Mouse (Mus musculus): ENCODE results near the gene Lrp5.

Gene Lrp5

DNA sequence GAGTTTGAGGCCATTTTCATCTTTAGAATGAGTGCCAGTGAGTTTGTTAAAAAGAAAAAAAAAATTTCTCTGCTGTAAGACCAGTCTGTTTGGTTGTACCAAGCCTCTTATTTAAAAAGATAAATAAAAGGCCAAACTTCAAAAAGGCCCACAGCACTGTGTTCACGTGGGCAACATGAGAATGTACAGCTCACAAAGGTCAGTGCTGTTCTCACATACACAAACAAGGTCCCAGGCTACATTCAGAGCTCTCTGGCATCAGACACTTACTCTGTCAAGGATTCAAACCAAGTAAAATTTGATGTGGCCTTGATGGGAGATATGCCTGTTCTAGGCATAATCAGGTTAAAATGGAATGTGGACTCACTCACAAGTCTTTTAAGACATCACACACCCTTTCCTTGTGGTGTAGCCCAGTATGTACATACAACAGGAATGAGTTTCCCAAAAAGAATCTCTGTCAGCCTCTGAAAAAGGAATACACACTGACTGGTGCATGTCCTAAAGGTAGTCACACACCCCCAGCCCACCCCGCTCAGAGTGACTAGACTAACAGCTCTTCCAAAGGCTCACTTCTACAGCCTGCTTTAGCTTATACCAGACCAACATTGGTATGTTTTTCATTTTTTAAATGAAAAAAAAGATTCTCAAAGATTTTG is 130.1 kb downstream of the Lrp5 start:
- DNase-seq (ENCODE audit: low spot score) = no peak

DNA sequence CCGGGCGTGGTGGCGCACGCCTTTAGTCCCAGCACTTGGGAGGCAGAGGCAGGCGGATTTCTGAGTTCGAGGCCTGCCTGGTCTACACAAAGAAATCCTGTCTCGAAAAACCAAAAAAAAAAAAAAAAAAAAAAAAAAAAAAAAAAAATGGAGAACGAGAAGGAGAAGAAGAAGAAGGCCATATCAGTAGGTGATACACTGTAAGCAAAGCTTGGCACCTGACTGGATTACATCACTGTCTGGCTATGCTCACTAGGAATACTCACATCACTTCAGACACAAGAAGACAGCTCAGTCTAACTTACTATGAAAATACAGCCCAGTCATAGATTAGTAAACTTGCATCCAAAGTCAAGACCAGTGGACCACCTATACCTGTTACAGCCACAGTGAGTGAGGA is 131.6 kb downstream of the Lrp5 start:
- DNase-seq (ENCODE audit: low spot score) = no peak

DNA sequence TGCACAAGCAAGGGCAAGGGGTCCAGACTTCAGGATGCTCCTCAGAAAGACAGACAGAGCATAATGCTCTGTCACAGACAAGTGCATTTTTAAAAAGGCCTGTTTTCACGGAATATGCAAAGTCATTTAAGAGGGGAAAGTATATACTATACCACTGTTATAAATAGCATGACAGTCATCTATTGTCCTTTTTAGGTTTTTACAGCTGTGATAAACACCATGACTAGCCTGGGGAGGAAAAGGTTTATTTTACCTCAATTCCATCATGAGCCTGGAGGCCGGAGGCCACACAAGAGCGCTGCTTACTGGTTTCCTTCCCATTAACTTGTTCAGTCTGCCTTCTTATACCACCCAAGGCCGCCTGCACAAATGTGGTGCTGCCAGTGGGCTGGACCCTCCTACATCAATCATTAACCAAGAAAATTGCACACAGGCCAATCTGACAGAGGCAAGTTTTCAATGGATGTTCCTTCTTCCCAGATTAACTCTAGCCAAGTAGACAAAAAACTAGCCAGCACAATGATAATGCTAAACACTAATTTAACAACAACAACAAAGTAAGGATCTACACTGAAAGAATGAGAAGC is 134.7 kb downstream of the Lrp5 start:
- DNase-seq (ENCODE audit: low spot score) = no peak

GRCm38 (mm10) chr19:3550101-3550500 is 136.3 kb downstream of the Lrp5 start:
- no peak for DNase-seq (ENCODE audit: low spot score)

DNA sequence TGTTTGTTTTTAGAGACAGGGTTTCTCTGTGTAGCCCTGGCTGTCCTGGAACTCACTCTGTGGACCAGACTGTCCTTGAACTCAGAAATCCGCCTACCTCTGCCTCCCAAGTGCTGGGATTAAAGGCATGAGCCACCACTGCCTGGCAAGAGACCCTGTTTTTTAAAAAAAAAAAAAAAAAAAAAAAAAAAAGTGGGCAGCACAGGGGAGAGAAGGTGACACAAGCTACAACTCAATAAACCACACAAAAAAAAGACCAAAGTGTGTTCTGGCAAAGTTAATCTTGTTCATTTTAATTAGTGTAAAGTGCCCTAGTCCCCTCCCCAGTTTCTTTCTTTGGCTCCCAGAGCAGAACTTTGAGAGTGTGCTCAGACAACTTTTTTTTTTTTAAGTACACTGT is 137.1 kb downstream of the Lrp5 start:
- no peak for DNase-seq (ENCODE audit: low spot score)

DNA sequence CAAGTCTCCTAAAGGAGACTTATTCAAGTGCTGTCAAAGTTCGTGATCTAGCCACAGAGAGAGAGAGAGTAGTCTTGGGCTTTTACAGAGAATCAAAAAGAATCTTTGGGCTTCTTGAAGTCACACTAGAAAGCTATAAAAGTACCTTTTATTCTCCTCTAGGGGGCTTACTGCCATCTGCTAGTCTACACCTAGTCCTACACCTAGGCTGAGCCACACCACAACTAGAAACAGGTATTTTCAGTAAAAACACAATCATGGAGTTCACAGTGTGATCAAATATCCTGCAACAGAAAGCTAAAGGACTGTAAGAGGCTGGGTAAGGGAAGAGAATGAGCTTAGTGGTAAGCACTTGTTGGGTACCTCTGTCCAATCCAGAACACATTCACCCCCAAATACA is 138.1 kb downstream of the Lrp5 start:
- no peak for DNase-seq (ENCODE audit: low spot score)

- no peak for DNase-seq (ENCODE audit: low spot score)
Measured at GRCm38 (mm10) chr19:3544995-3545394, 141.4 kb downstream of the Lrp5 start.

DNA sequence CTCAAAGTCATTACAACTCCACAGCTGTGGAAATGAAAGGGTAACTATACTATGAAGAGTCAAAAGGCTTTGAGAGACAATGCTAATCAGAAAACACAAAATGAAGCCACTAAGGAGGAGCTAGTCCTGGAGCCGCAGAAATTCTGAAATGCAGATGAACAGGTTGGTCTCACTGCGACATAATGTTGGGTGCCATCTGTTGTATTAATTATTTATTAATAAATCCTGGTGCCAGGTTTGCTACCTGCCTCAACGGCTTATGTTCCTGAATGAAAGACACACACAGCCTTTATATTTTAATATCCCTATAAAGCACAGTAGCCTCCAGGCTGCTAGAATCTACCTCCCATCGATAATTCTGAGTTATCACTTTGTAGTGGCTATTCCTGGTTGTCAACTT is 143.8 kb downstream of the Lrp5 start:
- no peak for DNase-seq (ENCODE audit: low spot score)

DNA sequence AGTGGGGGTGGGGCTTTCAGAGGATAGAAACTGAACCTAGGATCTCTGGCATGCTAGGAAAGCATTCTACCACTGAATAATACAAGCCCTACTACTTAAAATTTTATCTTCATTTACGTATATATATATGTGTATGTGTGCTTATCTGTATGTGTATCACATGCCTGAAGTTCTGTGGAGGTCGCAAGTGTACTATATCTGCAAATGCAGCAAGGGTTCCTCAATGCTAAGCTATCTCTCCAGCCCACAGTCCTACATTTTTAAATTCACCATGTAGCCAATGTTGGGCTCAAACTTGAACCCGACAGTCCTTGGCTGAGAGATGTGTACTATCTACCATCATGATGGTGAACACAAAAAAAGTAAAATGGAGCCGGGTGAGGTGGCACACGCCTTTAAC is 145.4 kb downstream of the Lrp5 start:
- no peak for DNase-seq (ENCODE audit: low spot score)

DNA sequence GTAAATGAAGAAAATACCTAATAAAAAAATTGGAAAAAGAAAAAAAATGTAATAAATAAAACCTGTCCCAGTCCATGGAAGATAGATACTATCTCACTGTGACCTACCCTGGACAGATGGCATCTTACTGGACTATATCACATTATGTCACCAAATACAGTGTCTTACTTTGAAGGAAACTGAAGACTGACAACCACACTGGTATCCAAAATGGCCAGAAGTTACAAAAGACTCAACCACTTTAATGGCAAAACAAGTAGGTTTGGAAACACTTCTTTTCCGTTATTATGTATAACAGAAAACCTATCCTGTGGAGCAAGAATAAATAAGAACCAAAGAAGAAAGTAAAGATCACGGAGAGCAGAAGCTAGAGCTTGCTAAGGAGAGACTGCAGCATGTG is 146.1 kb downstream of the Lrp5 start:
- DNase-seq (ENCODE audit: low spot score) = no peak

DNA sequence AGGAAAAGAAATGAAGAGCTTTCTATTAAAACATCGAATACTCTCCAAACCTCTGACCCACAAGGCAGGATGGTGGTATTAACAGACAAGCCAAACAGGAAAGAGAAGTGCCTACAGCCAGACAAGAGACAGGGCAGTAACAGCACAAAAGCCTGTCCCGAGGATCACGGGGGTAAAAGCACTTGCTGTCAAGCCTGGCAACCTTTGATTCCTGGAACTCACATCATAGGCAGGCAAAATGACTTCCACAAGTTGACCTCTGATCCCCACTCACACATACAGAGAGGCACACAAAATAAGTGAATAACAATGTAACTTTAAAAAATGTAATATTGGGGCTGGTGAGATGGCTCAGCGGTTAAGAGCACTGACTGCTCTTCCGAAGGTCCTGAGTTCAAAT is 146.9 kb downstream of the Lrp5 start:
- peak; percentile 25 for DNase-seq (ENCODE audit: low spot score)

DNA sequence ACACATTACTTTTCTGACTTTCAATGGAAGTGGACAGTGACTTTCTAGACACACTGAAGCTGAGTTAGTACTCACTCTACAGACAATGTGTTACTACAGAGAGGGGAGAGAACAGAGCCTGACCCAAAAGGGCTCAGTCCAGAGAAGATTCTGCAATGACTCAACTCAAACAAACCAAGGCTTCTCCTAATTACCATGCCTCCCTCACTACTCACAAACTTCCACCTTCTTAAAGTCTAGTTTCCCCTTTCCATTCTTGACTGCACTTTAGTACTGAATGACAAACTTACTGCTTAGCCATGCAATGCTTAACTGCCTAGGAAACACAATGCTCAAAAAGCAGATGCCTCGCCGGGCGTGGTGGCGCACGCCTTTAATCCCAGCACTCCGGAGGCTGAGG is 148.7 kb downstream of the Lrp5 start:
- DNase-seq (ENCODE audit: low spot score) = no peak

- DNase-seq (ENCODE audit: low spot score) = no peak
Measured at GRCm38 (mm10) chr19:3534945-3535344, 151.4 kb downstream of the Lrp5 start.
